Comparison of ENCODE assay signal across 25 mouse cellular contexts in the genomic region with DNA sequence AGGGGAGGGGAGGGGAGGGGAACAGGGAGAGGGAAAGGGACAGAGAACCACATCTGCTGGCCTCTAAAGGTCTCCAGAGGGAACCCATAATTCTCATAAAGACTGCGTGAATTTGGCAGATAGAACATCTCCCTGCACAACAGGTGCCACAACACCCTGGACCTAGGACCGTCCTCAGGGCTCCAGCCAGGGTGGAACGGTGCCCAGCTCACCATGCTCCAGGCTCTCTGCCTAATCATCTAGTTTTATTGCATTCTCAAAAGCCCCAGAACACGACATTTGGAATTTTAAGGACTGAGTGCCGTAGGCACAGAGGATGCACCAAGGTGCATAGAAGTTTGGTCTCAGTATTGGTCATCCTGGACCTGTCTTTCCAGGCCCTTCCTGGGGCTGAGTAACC. TPM values are rescaled to one million over a fixed set of nuclear protein-coding genes. Genes with fewer than 3 reads are reported as not detected.
"Had no signal": no experiment of that assay in that cellular context is flagged by ENCODE, and none has a peak within 500 bp of the region (broad histone marks: within the 10 kb centered on the region; RNA-seq: fewer than 3 reads in every experiment).

No protein-coding gene starts in this region.

- DNase-seq: kidney, postnatal 10 days; kidney, postnatal 36 days; liver, embryonic 13.5 days; lung, embryonic 14.5 days; retina, postnatal 1 day; spleen, adult 18-20 months; thymus, postnatal 25 days had no signal

- H3K4me1 ChIP-seq: midbrain, embryonic 15.5 days had no signal

- H3K9ac ChIP-seq: kidney, embryonic 15.5 days; liver, embryonic 13.5 days; lung, embryonic 14.5 days; midbrain, embryonic 12.5 days; midbrain, embryonic 15.5 days; neural tube, embryonic 13.5 days; stomach, embryonic 15.5 days had no signal

- ATAC-seq: lung, postnatal 0 days; midbrain, embryonic 15.5 days had no signal

- H3K27ac ChIP-seq: kidney, embryonic 15.5 days; left cerebral cortex, adult 2 months; liver, embryonic 13.5 days; macrophage; midbrain, embryonic 12.5 days; midbrain, embryonic 15.5 days; neural tube, embryonic 13.5 days; stomach, embryonic 15.5 days had no signal

- H3K4me2 ChIP-seq: kidney, embryonic 15.5 days; liver, embryonic 13.5 days; lung, embryonic 14.5 days; midbrain, embryonic 12.5 days; midbrain, embryonic 15.5 days; neural tube, embryonic 13.5 days; stomach, embryonic 15.5 days had no signal

- H3K4me3 ChIP-seq: kidney, embryonic 15.5 days; left cerebral cortex, adult 2 months; liver, embryonic 13.5 days; midbrain, embryonic 12.5 days; midbrain, embryonic 15.5 days; neural tube, embryonic 13.5 days; stomach, embryonic 15.5 days had no signal

- H3K9me3 ChIP-seq: kidney, embryonic 15.5 days; liver, embryonic 13.5 days; midbrain, embryonic 12.5 days; midbrain, embryonic 15.5 days; neural tube, embryonic 13.5 days; stomach, embryonic 15.5 days had no signal

- H3K27me3 ChIP-seq: kidney, embryonic 15.5 days; midbrain, embryonic 15.5 days; stomach, embryonic 15.5 days had no signal

- H3K36me3 ChIP-seq: kidney, embryonic 15.5 days; liver, embryonic 13.5 days; midbrain, embryonic 12.5 days; midbrain, embryonic 15.5 days; neural tube, embryonic 13.5 days; stomach, embryonic 15.5 days had no signal

RNA-seq across cellular contexts. Expression of gene Sftpb, which starts 34.2 kb away (rescaled TPM):
- total RNA-seq: layer of hippocampus, adult 8-10 months; layer of hippocampus, postnatal 10 days; layer of hippocampus, postnatal 36 days; left cerebral cortex, adult 2 months; left cerebral cortex, postnatal 10 days; left cerebral cortex, postnatal 36 days; neutrophil, adult 5-6 weeks had no signal
- polyA plus RNA-seq: kidney, embryonic 15.5 days; limb, embryonic 11.5 days; limb, embryonic 14.5 days; liver, embryonic 13.5 days; liver, embryonic 16.5 days; macrophage; midbrain, embryonic 12.5 days; thymus, postnatal 0 days had no signal

RNA-seq across cellular contexts. Expression of gene Atoh8, which starts 34.9 kb away (rescaled TPM):
- total RNA-seq: neutrophil, adult 5-6 weeks had no signal
- polyA plus RNA-seq: macrophage had no signal
